Mouse (Mus musculus) E14TG2a.4 (cell line): Measurements from ENCODE around the gene Kcnj8.

Source experiments
- CTCF ChIP-seq: conservative IDR thresholded peaks from 2 replicates; pipeline ENCODE4 v1.5.1; 2014; ENCODE audit warnings: low read length
- NANOG ChIP-seq: IDR thresholded peaks from 2 replicates; pipeline ENCODE4 v1.6.1; 2014; ENCODE audit warnings: borderline replicate concordance, low read length, mixed read lengths

- TF ChIP-seq CTCF (no peak), NANOG (no peak)
Measured at GRCm38 (mm10) chr6:142532686-142533085, 38.7 kb downstream of the Kcnj8 start.
